Mouse (Mus musculus): ENCODE data around the gene Wls. TPM values are rescaled to one million over a fixed set of nuclear protein-coding genes. Genes with fewer than 3 reads are reported as not detected.

Gene Wls
- total and polyA plus RNA-seq, 3 experiments, result not detected

- Histone ChIP-seq H3K27ac (ENCODE audit: insufficient read depth, low read depth) (no peak overlapping the region), H3K4me2 (ENCODE audit: insufficient read depth, low read depth, poor library complexity, severe bottlenecking) (no peak overlapping the region), H3K4me1 (ENCODE audit: control insufficient read depth in 1 of 2, insufficient read depth in 2 of 2) (peaks cover 0 to 9% of the 10 kb centered on the region in 2 experiments; a peak in 2 of 4 replicates), H3K36me3 (replicated peaks in 1 of 2; ENCODE audit: control insufficient read depth in 1 of 2, insufficient read depth in 1 of 2, low read length in 1 of 2) (no peaks in the 10 kb centered on the region), H3K79me2 (replicated peaks; ENCODE audit: control insufficient read depth, extremely low read depth, insufficient read depth, poor library complexity, severe bottlenecking) (no peaks in the 10 kb centered on the region), H3K27me3 (replicated peaks) (no peaks in the 10 kb centered on the region), H3K9ac (ENCODE audit: insufficient read depth, low read depth) (no peak overlapping the region), H3K4me3 (replicated peaks in 1 of 3; ENCODE audit: low read depth in 2 of 3, low read length in 2 of 3, poor library complexity in 1 of 3) (no peak overlapping the region), H3K9me3 (replicated peaks; ENCODE audit: low read length) (no peaks in the 10 kb centered on the region)
- peak; percentile 17 for DNase-seq (ENCODE audit: extremely low read depth)
- TF ChIP-seq EP300 (IDR thresholded peaks at IDR 0.05; ENCODE audit: low read length) (no peak), JUND (conservative IDR thresholded peaks at IDR 0.05; ENCODE audit: low read depth, low read length) (no peak), NELFE (IDR thresholded peaks at IDR 0.05; ENCODE audit: low read depth, low read length) (no peak), SIN3A (IDR thresholded peaks at IDR 0.05; ENCODE audit: low read length) (no peak), MAZ (IDR thresholded peaks at IDR 0.05; ENCODE audit: low read depth, low read length) (no peak), MXI1 (IDR thresholded peaks at IDR 0.05; ENCODE audit: low read depth, low read length) (no peak), CHD1 (IDR thresholded peaks at IDR 0.05; ENCODE audit: low read depth, low read length) (no peak), CHD2 (IDR thresholded peaks at IDR 0.05; ENCODE audit: low read length) (no peak), MAX (IDR thresholded peaks at IDR 0.05; ENCODE audit: low read length) (no peak), ZKSCAN1 (IDR thresholded peaks at IDR 0.05; ENCODE audit: borderline replicate concordance, low read depth, low read length) (no peak), MYC (IDR thresholded peaks at IDR 0.05; ENCODE audit: low read depth, low read length) (no peak), RCOR1 (conservative IDR thresholded peaks at IDR 0.05; ENCODE audit: low read depth, low read length) (no peak), ZC3H11A (IDR thresholded peaks at IDR 0.05; ENCODE audit: low read depth, low read length) (no peak), UBTF (IDR thresholded peaks at IDR 0.05; ENCODE audit: low read depth, low read length) (no peak), USF2 (conservative IDR thresholded peaks at IDR 0.05; ENCODE audit: low read depth, low read length) (no peak), BHLHE40 (IDR thresholded peaks at IDR 0.05; ENCODE audit: low read depth, low read length) (no peak)
- in situ Hi-C loops (cut with MboI; ENCODE audit: low pct_ligation_motif_present, low pct_unique_long_range_greater_than_20kb, low sequenced_read_pairs) (no loop called here), dilution Hi-C loops (cut with MboI; ENCODE audit: extremely low pct_ligation_motif_present, extremely low pct_unique_long_range_greater_than_20kb, low sequenced_read_pairs) (no loop called here)
Measured at GRCm38 (mm10) chr3:159831535-159831934, 7.9 kb upstream of the Wls start.

GRCm38 (mm10) chr3:159840002-159840816 is 737 bp downstream of the Wls start:
- Histone ChIP-seq H3K4me2 (ENCODE audit: insufficient read depth, low read depth, poor library complexity, severe bottlenecking) (no peak overlapping the region), H3K79me2 (replicated peaks; ENCODE audit: control insufficient read depth, extremely low read depth, insufficient read depth, poor library complexity, severe bottlenecking) (no peaks in the 10 kb centered on the region), H3K4me3 (replicated peaks in 1 of 3; ENCODE audit: low read depth in 2 of 3, low read length in 2 of 3, poor library complexity in 1 of 3) (no peak overlapping the region), H3K27ac (ENCODE audit: insufficient read depth, low read depth) (no peak overlapping the region), H3K36me3 (replicated peaks in 1 of 2; ENCODE audit: control insufficient read depth in 1 of 2, insufficient read depth in 1 of 2, low read length in 1 of 2) (no peaks in the 10 kb centered on the region), H3K27me3 (replicated peaks) (no peaks in the 10 kb centered on the region), H3K9ac (ENCODE audit: insufficient read depth, low read depth) (no peak overlapping the region), H3K4me1 (ENCODE audit: control insufficient read depth in 1 of 2, insufficient read depth in 2 of 2) (peaks cover 0 to 5% of the 10 kb centered on the region in 2 experiments; a peak in 1 of 4 replicates), H3K9me3 (replicated peaks; ENCODE audit: low read length) (no peaks in the 10 kb centered on the region)
- in situ Hi-C loops (cut with MboI; ENCODE audit: low pct_ligation_motif_present, low pct_unique_long_range_greater_than_20kb, low sequenced_read_pairs), result no loop called here
- no peak for TF ChIP-seq POLR2A (IDR thresholded peaks at IDR 0.05; ENCODE audit: low read depth, low read length)
- no peak for TF ChIP-seq ETS1 (conservative IDR thresholded peaks at IDR 0.05; ENCODE audit: low read depth, low read length)
- TF ChIP-seq RAD21 (IDR thresholded peaks at IDR 0.05; ENCODE audit: low read depth, low read length), result no peak
- no peak for TF ChIP-seq MAX (IDR thresholded peaks at IDR 0.05; ENCODE audit: low read length)
- TF ChIP-seq PAX5 (IDR thresholded peaks at IDR 0.05; ENCODE audit: low read length), result no peak
- no peak for TF ChIP-seq TCF12 (IDR thresholded peaks at IDR 0.05; ENCODE audit: low read depth, low read length)
- TF ChIP-seq POLR2AphosphoS2 (IDR thresholded peaks at IDR 0.05; ENCODE audit: low read depth, low read length), result no peak
- TF ChIP-seq JUN (IDR thresholded peaks at IDR 0.05; ENCODE audit: insufficient read depth, low read depth, low read length), result no peak
- TF ChIP-seq E2F4 (IDR thresholded peaks at IDR 0.05; ENCODE audit: insufficient replicate concordance, low read depth, low read length), result no peak
- TF ChIP-seq BHLHE40 (IDR thresholded peaks at IDR 0.05; ENCODE audit: low read depth, low read length), result no peak
- no peak for TF ChIP-seq TBP (conservative IDR thresholded peaks at IDR 0.05; ENCODE audit: low read depth, low read length)
- TF ChIP-seq EP300 (IDR thresholded peaks at IDR 0.05; ENCODE audit: low read length), result no peak
- no peak for TF ChIP-seq CTCF (conservative IDR thresholded peaks at IDR 0.05 in 1 of 2, IDR thresholded peaks at IDR 0.05 in 1 of 2; ENCODE audit: low read depth in 2 of 2, low read length in 2 of 2)
- TF ChIP-seq SIN3A (IDR thresholded peaks at IDR 0.05; ENCODE audit: low read length), result no peak
- TF ChIP-seq NRF1 (IDR thresholded peaks at IDR 0.05; ENCODE audit: low read depth, low read length), result no peak
- TF ChIP-seq UBTF (IDR thresholded peaks at IDR 0.05; ENCODE audit: low read depth, low read length), result no peak
- dilution Hi-C loops (cut with MboI; ENCODE audit: extremely low pct_ligation_motif_present, extremely low pct_unique_long_range_greater_than_20kb, low sequenced_read_pairs), result no loop called here
- DNase-seq (ENCODE audit: extremely low read depth), result no peak
